Mouse (Mus musculus) adrenal gland, postnatal 36 days (tissue): Measurements from ENCODE around the gene Pcp2. TPM values are rescaled to one million over a fixed set of nuclear protein-coding genes. Genes with fewer than 3 reads are reported as not detected.
A peak's percentile ranks its signal among the peaks of the same experiment; 100 is the strongest.

Experiments used
- DNase-seq, 2 experiments: peaks; one replicate each; pipeline ENCODE4 v3.0.0; 2021; ENCODE audit warnings: mixed read lengths in 1 of 2
- long read RNA-seq, 2 experiments: library from polyadenylated mRNA; stranded (forward); transcript quantifications; one replicate each; pipeline ENCODE4 v2.0.0; 2021; ENCODE audit warnings: borderline sequencing depth in 2 of 2
- total RNA-seq, 2 experiments: library from RNA; stranded (reverse); gene quantifications; 2 replicates each; pipeline ENCODE4 v1.2.3; 2021

The Pcp2 gene
- not detected for total RNA-seq
- long read RNA-seq, experiment 1: 0 reads
- long read RNA-seq, experiment 2: 0 reads

GRCm38 (mm10) chr8:3625445-3625844 is at the start of gene Pcp2:
Pcp2 (minus strand) TSS chr8:3625545.
- no peak for DNase-seq

GRCm38 (mm10) chr8:3674671-3675070 is 49.3 kb upstream of the Pcp2 start:
- no peak for DNase-seq

GRCm38 (mm10) chr8:3671980-3672491 is 46.7 kb upstream of the Pcp2 start, which contains the start of gene Fcor:
Fcor (minus strand) TSS chr8:3672362.
- peak; percentile 86 to 90 for DNase-seq

GRCm38 (mm10) chr8:3670388-3670787 is 45.0 kb upstream of the Pcp2 start:
- DNase-seq: no peak

- DNase-seq: no peak
These were observed 40.2 kb upstream of the Pcp2 start, which contains the start of gene Mcemp1 for GRCm38 (mm10) chr8:3665507-3665906. Mcemp1 (plus strand) TSS chr8:3665754.

- no peak for DNase-seq
These were observed 39.1 kb upstream of the Pcp2 start for GRCm38 (mm10) chr8:3664405-3664804.

- no peak for DNase-seq
These were observed 35.5 kb upstream of the Pcp2 start for GRCm38 (mm10) chr8:3660889-3661288.

GRCm38 (mm10) chr8:3656725-3657381 is 31.5 kb upstream of the Pcp2 start:
- peak in 1 of 2 experiments; percentile 32 for DNase-seq

GRCm38 (mm10) chr8:3655526-3655925 is 30.2 kb upstream of the Pcp2 start, which contains the start of gene Retn:
Retn (plus strand) TSS chr8:3655770.
- no peak for DNase-seq

- no peak for DNase-seq
These were observed 29.6 kb upstream of the Pcp2 start for GRCm38 (mm10) chr8:3654726-3655508.

- no peak for DNase-seq
These were observed 27.5 kb upstream of the Pcp2 start for GRCm38 (mm10) chr8:3652845-3653244.

GRCm38 (mm10) chr8:3648990-3649389 is 23.6 kb upstream of the Pcp2 start:
- no peak for DNase-seq

- DNase-seq: no peak
These were observed 22.9 kb upstream of the Pcp2 start for GRCm38 (mm10) chr8:3648268-3648667.

- no peak for DNase-seq
These were observed 22.2 kb upstream of the Pcp2 start for GRCm38 (mm10) chr8:3647561-3647960.

- no peak for DNase-seq
These were observed 21.6 kb upstream of the Pcp2 start for GRCm38 (mm10) chr8:3646824-3647531.

GRCm38 (mm10) chr8:3645804-3646203 is 20.5 kb upstream of the Pcp2 start:
- DNase-seq: peak; percentile 76 to 77

- peak in 1 of 2 experiments; percentile 35 for DNase-seq
These were observed 6.1 kb upstream of the Pcp2 start for GRCm38 (mm10) chr8:3631478-3631875.

GRCm38 (mm10) chr8:3630647-3631477 is 5.5 kb upstream of the Pcp2 start, which contains the start of gene Stxbp2:
Stxbp2 (plus strand) TSS chr8:3630955.
- DNase-seq: peak; percentile 86 to 88

GRCm38 (mm10) chr8:3628014-3628413 is 2.7 kb upstream of the Pcp2 start:
- DNase-seq: no peak

GRCm38 (mm10) chr8:3626971-3627370 is 1.6 kb upstream of the Pcp2 start:
- DNase-seq: no peak

- DNase-seq: no peak
These were observed 3.2 kb downstream of the Pcp2 start for GRCm38 (mm10) chr8:3622119-3622518.
